Comparison of ENCODE assay signal across 8 mouse cellular contexts in the genomic region with DNA sequence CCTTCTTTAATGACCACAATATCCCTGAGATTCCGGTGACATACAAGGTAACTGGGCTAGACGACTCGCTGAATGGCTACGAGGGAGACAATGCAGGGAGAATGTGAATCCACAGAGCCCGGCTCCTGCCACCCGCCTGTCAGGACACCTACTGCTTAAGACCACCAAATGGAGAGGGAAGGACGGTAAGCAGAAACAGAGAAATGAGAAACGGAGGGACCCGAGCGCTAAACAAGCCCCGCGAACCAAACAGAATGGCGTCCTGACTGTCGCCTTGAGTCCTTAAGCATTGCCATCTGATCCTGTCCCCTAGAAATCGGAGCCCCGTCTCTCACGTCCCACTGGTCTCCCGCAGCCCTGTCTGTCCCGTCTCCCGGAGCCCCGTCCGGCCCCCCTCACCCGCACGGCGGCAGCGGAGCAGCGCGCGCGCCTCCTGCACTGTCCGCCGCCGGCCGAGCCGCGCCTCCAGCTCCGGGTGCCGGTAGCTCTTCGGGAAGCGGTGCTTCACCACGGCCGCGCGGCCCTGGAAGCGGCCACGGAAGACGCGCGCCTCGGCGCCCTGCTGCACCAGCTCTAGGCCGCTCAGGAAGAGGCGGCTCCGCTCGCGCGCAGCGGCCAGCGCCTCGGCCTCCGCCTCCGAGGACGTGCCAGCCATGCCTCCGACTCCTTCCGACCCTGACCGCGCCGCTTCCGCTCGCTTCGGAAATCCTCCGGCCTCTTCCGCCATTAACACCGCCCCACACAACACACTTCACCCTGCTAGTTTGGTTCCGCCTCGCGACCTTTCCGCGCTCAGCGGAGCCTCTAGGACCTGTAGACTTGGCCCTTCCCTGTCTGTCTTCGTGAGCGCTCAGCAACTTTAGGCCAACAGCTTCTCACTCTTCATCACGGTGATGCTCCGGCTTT. TPM values are rescaled to one million over a fixed set of nuclear protein-coding genes. Genes with fewer than 3 reads are reported as not detected.
DNase-seq lines count a peak whose midpoint lies in the region; ATAC-seq and TF ChIP-seq lines count a peak whose summit lies in the region.

TSS of gene Trp53rka (minus strand) at position 677 of the 906 bp plus-strand sequence.

- peak within 1 kb of the TSS; percentile 72 for H3K4me3 ChIP-seq in forebrain, embryonic 13.5 days
- peak within 1 kb of the TSS; percentile 73 for H3K4me3 ChIP-seq in heart, postnatal 0 days (ENCODE audit: low read depth, low read length)
- peak within 1 kb of the TSS; percentile 68 for H3K4me3 ChIP-seq in liver, postnatal 0 days (ENCODE audit: low read depth, low read length)
- peak within 1 kb of the TSS; percentile 73 for H3K4me3 ChIP-seq in neural tube, embryonic 13.5 days

- peak; percentile 81 for DNase-seq in ES-CJ7 (ENCODE audit: low read depth, low spot score)
- DNase-seq in heart, postnatal 0 days (ENCODE audit: low spot score), result peak; percentile 51
- peak; percentile 85 to 89 for DNase-seq in kidney, postnatal 36 days
- DNase-seq in liver, postnatal 0 days, result peak; percentile 83
- DNase-seq in telencephalon, adult 2 months (ENCODE audit: low read depth, low spot score), result peak; percentile 72

- WGBS in forebrain, embryonic 13.5 days, result under 1% methylated on average over 64 of the region's 84 CpGs
- WGBS in heart, postnatal 0 days, result under 1% methylated on average over 74 of the region's 84 CpGs
- under 1% methylated on average over 82 of the region's 84 CpGs for WGBS in liver, postnatal 0 days (ENCODE audit: insufficient replicate concordance)
- WGBS in neural tube, embryonic 13.5 days, result under 1% methylated on average over 83 of the region's 84 CpGs

- H3K4me2 ChIP-seq in forebrain, embryonic 13.5 days, result peak within 1 kb of the TSS; percentile 88
- H3K4me2 ChIP-seq in heart, postnatal 0 days (ENCODE audit: low read depth, low read length), result peak within 1 kb of the TSS; percentile 75
- peak within 1 kb of the TSS; percentile 70 for H3K4me2 ChIP-seq in liver, postnatal 0 days (ENCODE audit: low read depth, low read length)
- peak within 1 kb of the TSS; percentile 82 for H3K4me2 ChIP-seq in neural tube, embryonic 13.5 days

- peak within 1 kb of the TSS; percentile 87 for H3K9ac ChIP-seq in forebrain, embryonic 13.5 days
- peak within 1 kb of the TSS; percentile 83 for H3K9ac ChIP-seq in heart, postnatal 0 days (replicated peaks; ENCODE audit: low read depth, low read length)
- H3K9ac ChIP-seq in liver, postnatal 0 days (replicated peaks), result peak within 1 kb of the TSS; percentile 82
- H3K9ac ChIP-seq in neural tube, embryonic 13.5 days, result peak within 1 kb of the TSS; percentile 88

- TF ChIP-seq CTCF in heart, postnatal 0 days (IDR thresholded peaks at IDR 0.05; ENCODE audit: low read depth), result no peak
- 0 out of 2 replicates have a peak, but pooled peaks have one; percentile 7 for TF ChIP-seq CTCF in liver, postnatal 0 days (IDR thresholded peaks at IDR 0.05; ENCODE audit: low read depth)

- TF ChIP-seq EP300 in heart, postnatal 0 days (IDR thresholded peaks at IDR 0.05; ENCODE audit: low read depth), result no peak
- no peak for TF ChIP-seq EP300 in liver, postnatal 0 days (IDR thresholded peaks at IDR 0.05; ENCODE audit: low read depth)

- H3K27ac ChIP-seq in forebrain, embryonic 13.5 days, result peak within 1 kb of the TSS; percentile 82
- H3K27ac ChIP-seq in heart, postnatal 0 days (ENCODE audit: low read depth), result peak within 1 kb of the TSS; percentile 76
- peak within 1 kb of the TSS; percentile 71 for H3K27ac ChIP-seq in liver, postnatal 0 days (ENCODE audit: low read depth)
- peak within 1 kb of the TSS; percentile 88 for H3K27ac ChIP-seq in neural tube, embryonic 13.5 days (replicated peaks)

- H3K36me3 ChIP-seq in forebrain, embryonic 13.5 days (ENCODE audit: poor library complexity, severe bottlenecking), result peaks cover 30% of the 10 kb centered on the region
- H3K36me3 ChIP-seq in heart, postnatal 0 days (replicated peaks; ENCODE audit: control insufficient read depth, insufficient read depth, low read length), result peaks cover 19% of the 10 kb centered on the region
- H3K36me3 ChIP-seq in liver, postnatal 0 days (replicated peaks; ENCODE audit: insufficient read depth, low read length), result peaks cover 8% of the 10 kb centered on the region
- H3K36me3 ChIP-seq in neural tube, embryonic 13.5 days, result peaks cover 29% of the 10 kb centered on the region

- peak; percentile 91 for ATAC-seq in cerebellum, adult (ENCODE audit: insufficient number of reproducible peaks, low FRiP score, low TSS enrichment)
- peak; percentile 91 for ATAC-seq in forebrain, embryonic 13.5 days
- ATAC-seq in heart, postnatal 0 days (ENCODE audit: insufficient read depth, low read depth), result peak; percentile 94
- ATAC-seq in liver, postnatal 0 days, result peak; percentile 91
- ATAC-seq in neural tube, embryonic 13.5 days (ENCODE audit: low read depth), result peak; percentile 87

- no peaks in the 10 kb centered on the region for H3K27me3 ChIP-seq in forebrain, embryonic 13.5 days
- H3K27me3 ChIP-seq in heart, postnatal 0 days (ENCODE audit: control insufficient read depth, insufficient read depth, low read length), result no peaks in the 10 kb centered on the region
- H3K27me3 ChIP-seq in liver, postnatal 0 days (ENCODE audit: insufficient read depth, low read length), result no peaks in the 10 kb centered on the region
- H3K27me3 ChIP-seq in neural tube, embryonic 13.5 days, result no peaks in the 10 kb centered on the region

- H3K4me1 ChIP-seq in forebrain, embryonic 13.5 days, result peaks cover 25% of the 10 kb centered on the region
- H3K4me1 ChIP-seq in heart, postnatal 0 days (ENCODE audit: control insufficient read depth, insufficient read depth), result peaks cover 6% of the 10 kb centered on the region; the same call in 1 of the 2 replicates
- H3K4me1 ChIP-seq in liver, postnatal 0 days (ENCODE audit: insufficient read depth), result peaks cover 7% of the 10 kb centered on the region
- peaks cover 26% of the 10 kb centered on the region for H3K4me1 ChIP-seq in neural tube, embryonic 13.5 days (replicated peaks)

- no peaks in the 10 kb centered on the region for H3K9me3 ChIP-seq in forebrain, embryonic 13.5 days (replicated peaks)
- H3K9me3 ChIP-seq in heart, postnatal 0 days (replicated peaks; ENCODE audit: control insufficient read depth, low read length), result no peaks in the 10 kb centered on the region
- H3K9me3 ChIP-seq in liver, postnatal 0 days (ENCODE audit: low read length), result no peaks in the 10 kb centered on the region
- H3K9me3 ChIP-seq in neural tube, embryonic 13.5 days, result no peaks in the 10 kb centered on the region

RNA-seq across cellular contexts. Expression of gene Trp53rka, which starts in this region (rescaled TPM):
- polyA plus RNA-seq in forebrain, embryonic 13.5 days (2015; fragmentation: Nextera tagmentation; extraction: Ambion mirVana), result 41.3 and 47.0 TPM in 2 replicates
- total RNA-seq in heart, postnatal 0 days (2014; rRNA removed; ENCODE audit: low replicate concordance), result 14.9 and 22.4 TPM in 2 replicates
- polyA plus RNA-seq in heart, postnatal 0 days (2015; fragmentation: Nextera tagmentation; extraction: Ambion mirVana), result 14.4 and 15.7 TPM in 2 replicates
- polyA plus RNA-seq in liver, postnatal 0 days (2015; fragmentation: Nextera tagmentation; extraction: Ambion mirVana), result 8.8 and 9.1 TPM in 2 replicates
- polyA plus RNA-seq in neural tube, embryonic 13.5 days (2015; fragmentation: Nextera tagmentation; extraction: Ambion mirVana), result 34.8 and 38.0 TPM in 2 replicates

Comparison
In these comparisons a context has a peak if more than half of its experiments do, and no peak if none do; other contexts are left out.
1. Peak in every context shown above with its lines: DNase-seq, ATAC-seq, H3K4me3 ChIP-seq and H3K27ac ChIP-seq.